Mouse (Mus musculus) midbrain, postnatal 0 days (tissue): Measurements from ENCODE around the gene Abca2. TPM values are rescaled to one million over a fixed set of nuclear protein-coding genes. Genes with fewer than 3 reads are reported as not detected.

ENCODE experiments used
- ATAC-seq: fragments of 200-750 bp; cut with Nextera tagmentation; 2 replicates; pipeline ENCODE4 v1.8.0; 2017; ENCODE audit warnings: moderate number of reproducible peaks, mild to moderate bottlenecking, moderate TSS enrichment, moderate library complexity; ENCODE audit not compliant: low FRiP score
- DNase-seq: peaks from one replicate; pipeline ENCODE4 v3.0.0-alpha.2; 2015; ENCODE audit warnings: low spot score
- H3K27ac ChIP-seq: fragments of 300-500 bp; sonication (generic); 2 replicates; pipeline ENCODE4 v1.5.1; 2014; ENCODE audit warnings: low read depth, mild to moderate bottlenecking, low read length, mixed read lengths
- H3K27me3 ChIP-seq: fragments of 300-500 bp; sonication (generic); 2 replicates; pipeline ENCODE4 v1.6.1; 2014; ENCODE audit warnings: low read length, control low read depth, mixed read lengths; ENCODE audit not compliant: insufficient read depth
- H3K36me3 ChIP-seq: fragments of 300-500 bp; sonication (generic); 2 replicates; pipeline ENCODE4 v1.6.1; 2014; ENCODE audit warnings: low read length, control low read depth, mixed read lengths; ENCODE audit not compliant: insufficient read depth
- H3K4me1 ChIP-seq: fragments of 300-500 bp; sonication (generic); 2 replicates; pipeline ENCODE4 v1.6.1; 2014; ENCODE audit warnings: mild to moderate bottlenecking, control low read depth, antibody characterized with exemption, low read length, mixed read lengths; ENCODE audit not compliant: insufficient read depth
- H3K4me2 ChIP-seq: fragments of 300-500 bp; sonication (generic); 2 replicates; pipeline ENCODE4 v1.6.1; 2014; ENCODE audit warnings: low read depth, mild to moderate bottlenecking, low read length, mixed read lengths; ENCODE audit not compliant: poor library complexity, severe bottlenecking
- H3K4me3 ChIP-seq: fragments of 300-500 bp; sonication (generic); 2 replicates; pipeline ENCODE4 v1.5.1; 2014; ENCODE audit warnings: low read depth, mild to moderate bottlenecking, low read length, moderate library complexity
- H3K9ac ChIP-seq: fragments of 300-500 bp; sonication (generic); replicated peaks from 2 replicates; pipeline ENCODE4 v1.6.1; 2014; ENCODE audit warnings: mild to moderate bottlenecking, low read length, moderate library complexity, mixed read lengths; ENCODE audit not compliant: poor library complexity, severe bottlenecking
- H3K9me3 ChIP-seq: fragments of 300-500 bp; sonication (generic); 2 replicates; pipeline ENCODE4 v1.6.1; 2016; ENCODE audit warnings: low read length, control low read depth
- CTCF ChIP-seq: IDR thresholded peaks from 2 replicates; pipeline ENCODE4 v1.5.1; 2016; ENCODE audit warnings: antibody characterized with exemption, mild to moderate bottlenecking
- WGBS: fragments of 180-500 bp; shearing (Covaris S2); extraction: QIAGEN DNeasy Blood & Tissue Kit; methylation state at CpG from one replicate; pipeline ENCODE4 v1.1.7; 2014; 5-methylcytosine and 5-hydroxymethylcytosine counted together
- polyA plus RNA-seq: library from polyadenylated mRNA; unstranded; fragments of >200 nt; fragmentation: Nextera tagmentation; extraction: Ambion mirVana; gene quantifications from 2 replicates; pipeline ENCODE4 v1.2.1, GENCODE M21; 2015
- total RNA-seq: library from RNA; depleted of rRNA; stranded (reverse); fragments of >200 nt; gene quantifications from 2 replicates; pipeline ENCODE4 v1.2.3, GENCODE M21; 2014; rRNA removed

Gene Abca2
- total RNA-seq: 79.8 and 84.3 TPM in 2 replicates
- 13.5 and 14.5 TPM in 2 replicates for polyA plus RNA-seq

DNA sequence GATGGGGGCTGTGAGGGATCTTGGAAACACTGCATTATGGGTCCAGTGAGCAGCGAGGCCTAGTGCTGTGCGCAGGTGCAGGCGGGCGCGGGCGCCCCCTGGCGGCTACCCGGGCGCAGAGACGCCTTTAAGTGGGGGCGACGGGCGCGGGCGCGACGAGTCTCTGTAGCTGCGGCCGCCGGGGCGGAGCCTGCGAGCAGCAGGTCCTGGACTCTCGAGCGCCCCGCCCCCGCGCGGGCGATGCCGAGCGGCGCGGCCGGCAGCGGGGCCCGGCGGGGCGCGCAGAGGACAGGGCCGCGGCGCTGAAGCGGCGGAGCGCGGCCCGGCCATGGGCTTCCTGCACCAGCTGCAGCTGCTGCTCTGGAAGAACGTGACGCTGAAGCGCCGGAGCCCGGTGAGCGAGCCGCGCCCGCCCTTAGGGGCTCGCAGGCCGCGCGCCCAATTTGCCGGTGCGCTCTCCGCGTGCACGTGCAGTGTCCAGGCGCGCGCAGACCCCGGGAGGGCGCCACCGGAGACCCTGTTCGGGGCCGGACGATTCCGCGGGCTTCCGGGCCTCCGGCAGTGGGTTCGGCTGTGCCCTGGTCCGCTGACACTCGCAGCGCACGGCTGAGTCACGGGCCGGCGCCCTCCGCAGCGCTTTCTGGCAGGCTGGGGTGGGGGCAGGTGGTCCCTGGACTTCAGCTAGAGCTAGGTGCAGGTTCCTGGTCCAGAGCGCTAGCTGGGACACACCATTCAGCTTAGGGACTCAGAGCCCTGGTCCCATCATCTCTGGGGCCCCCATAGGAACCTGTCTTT is at the start of gene Abca2:
Gene Abca2 (plus strand): TSS at position 262 of the 795 bp plus-strand sequence.
- ATAC-seq: peak; percentile 90
- H3K9me3 ChIP-seq: no peaks in the 10 kb centered on the region
- 1% methylated on average over 36 of the region's 89 CpGs for WGBS

DNA sequence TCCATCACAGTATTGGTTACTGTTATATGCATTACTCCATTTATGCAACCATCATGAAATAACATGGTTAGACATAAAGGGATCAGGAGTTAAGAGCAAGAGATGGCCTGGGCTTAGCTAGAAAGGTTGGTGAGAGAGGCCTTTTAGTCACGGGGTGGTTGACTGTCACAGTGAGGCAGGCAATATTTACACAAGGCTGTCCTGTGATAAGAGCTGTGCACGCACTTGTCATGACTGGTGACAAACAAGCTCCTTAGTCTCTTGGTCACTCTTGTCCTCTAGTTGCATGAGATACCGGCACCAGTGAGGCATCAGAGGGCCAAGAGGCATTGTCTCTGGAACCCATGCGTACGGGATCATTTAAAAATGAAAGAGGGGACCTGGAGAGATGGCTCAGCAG is 44.0 kb upstream of the Abca2 start:
- ATAC-seq: no peak
- Histone ChIP-seq H3K9ac (no peak overlapping the region), H3K27ac (no peak overlapping the region), H3K9me3 (no peaks in the 10 kb centered on the region), H3K4me2 (no peak overlapping the region), H3K4me3 (no peak overlapping the region), H3K4me1 (no peaks in the 10 kb centered on the region), H3K27me3 (no peaks in the 10 kb centered on the region), H3K36me3 (no peaks in the 10 kb centered on the region)
- no peak for TF ChIP-seq CTCF
- no peak for DNase-seq
- WGBS: 78% methylated on average over 5 of the region's 5 CpGs

More for the DNA sequence above, at the start of gene Abca2:
- peaks cover 16% of the 10 kb centered on the region for H3K4me1 ChIP-seq
- H3K36me3 ChIP-seq: peaks cover 11% of the 10 kb centered on the region
- peak; percentile 96 for DNase-seq
- TF ChIP-seq CTCF: peak; percentile 92
- peak within 1 kb of the TSS; percentile 86 for H3K27ac ChIP-seq
- H3K9ac ChIP-seq: peak within 1 kb of the TSS; percentile 93
- H3K4me2 ChIP-seq: peak within 1 kb of the TSS; percentile 69
- peak within 1 kb of the TSS; percentile 86 for H3K4me3 ChIP-seq
- H3K27me3 ChIP-seq: no peaks in the 10 kb centered on the region

DNA sequence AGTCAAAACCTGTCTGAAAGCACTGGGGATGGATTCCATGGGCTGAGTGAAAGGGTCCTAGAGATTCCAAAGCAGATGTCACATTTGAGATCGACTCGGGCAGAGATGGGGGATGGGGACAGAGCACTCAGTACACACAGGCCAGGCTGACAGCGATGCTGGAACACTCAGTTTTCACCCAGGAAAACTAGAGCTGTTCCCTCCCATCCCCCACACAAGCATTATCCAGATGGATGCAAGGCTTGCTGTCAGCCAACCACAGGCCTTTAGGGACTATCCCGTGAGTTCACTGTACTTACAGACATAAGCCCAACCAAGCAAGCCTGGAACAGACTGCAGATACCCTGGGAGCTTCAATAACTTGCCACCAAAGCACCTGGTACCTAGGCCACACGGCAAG is 37.2 kb upstream of the Abca2 start:
- H3K4me3 ChIP-seq: no peak overlapping the region
- H3K36me3 ChIP-seq: no peaks in the 10 kb centered on the region
- peaks cover 12% of the 10 kb centered on the region for H3K27me3 ChIP-seq
- H3K9ac ChIP-seq: no peak overlapping the region
- ATAC-seq (no peak), DNase-seq (no peak)
- 0 out of 2 replicates have a peak, but pooled peaks cover 3% of the 10 kb centered on the region for H3K4me1 ChIP-seq
- 76% methylated on average over 5 of the region's 5 CpGs for WGBS
- no peaks in the 10 kb centered on the region for H3K9me3 ChIP-seq
- TF ChIP-seq CTCF: no peak
- H3K27ac ChIP-seq: no peak overlapping the region
- no peak overlapping the region for H3K4me2 ChIP-seq

DNA sequence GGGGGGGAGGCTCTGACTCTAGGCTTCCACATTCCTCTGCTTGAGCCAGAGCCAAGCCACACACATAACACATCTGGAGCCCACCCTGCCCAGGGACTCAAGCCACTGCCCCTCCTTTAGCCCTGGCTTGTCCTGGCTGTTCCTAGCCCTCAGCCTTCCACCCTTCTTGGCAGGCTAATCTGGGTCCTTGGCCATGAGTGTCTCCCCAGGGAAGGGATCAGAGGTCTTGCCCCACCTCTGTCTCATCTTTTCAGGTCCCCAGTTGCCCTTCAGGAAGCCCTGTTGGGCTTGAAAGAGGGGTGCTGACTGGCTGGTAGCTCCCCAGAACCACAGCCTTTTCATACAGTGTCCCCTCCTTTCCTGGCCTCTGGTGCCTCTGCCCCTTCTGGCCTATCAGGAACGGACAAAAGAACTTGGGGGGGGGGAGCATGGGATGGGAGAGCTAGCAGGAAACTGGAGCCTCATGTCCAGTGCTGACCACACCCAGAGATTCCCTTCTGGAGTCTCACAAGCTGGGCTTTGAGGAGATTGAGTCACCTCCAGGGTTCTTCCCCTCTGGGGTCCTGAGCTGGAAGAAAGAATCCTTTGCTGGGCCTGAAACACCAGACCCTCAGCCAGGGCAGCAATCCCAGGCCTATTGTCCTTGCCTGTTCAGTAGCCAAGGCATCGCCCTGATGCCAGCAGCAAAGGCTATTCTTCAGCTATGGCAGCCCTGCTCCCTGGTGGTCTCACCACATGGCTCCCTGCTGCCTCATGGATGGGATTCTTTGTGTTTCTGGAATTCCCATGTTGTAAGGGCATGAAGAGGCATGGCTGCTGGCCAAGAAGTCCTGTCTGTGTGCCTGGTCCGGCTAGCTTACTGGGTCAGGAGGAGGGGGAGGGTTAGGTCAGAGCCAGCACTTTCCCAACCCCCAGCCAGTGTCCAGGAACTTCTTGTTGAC is 34.0 kb upstream of the Abca2 start:
- DNase-seq: peak; percentile 86
- H3K4me1 ChIP-seq: 0 out of 2 replicates have a peak, but pooled peaks cover 8% of the 10 kb centered on the region
- 15% methylated on average over 3 of the region's 3 CpGs for WGBS
- no peak overlapping the region for H3K4me2 ChIP-seq
- peaks cover 40% of the 10 kb centered on the region for H3K27me3 ChIP-seq
- H3K27ac ChIP-seq: peak overlapping the region; percentile 38; the same call in 1 of the 2 replicates
- no peak overlapping the region for H3K4me3 ChIP-seq
- H3K9me3 ChIP-seq: no peaks in the 10 kb centered on the region
- no peak overlapping the region for H3K9ac ChIP-seq
- TF ChIP-seq CTCF: no peak
- no peaks in the 10 kb centered on the region for H3K36me3 ChIP-seq
- ATAC-seq: peak; percentile 74

DNA sequence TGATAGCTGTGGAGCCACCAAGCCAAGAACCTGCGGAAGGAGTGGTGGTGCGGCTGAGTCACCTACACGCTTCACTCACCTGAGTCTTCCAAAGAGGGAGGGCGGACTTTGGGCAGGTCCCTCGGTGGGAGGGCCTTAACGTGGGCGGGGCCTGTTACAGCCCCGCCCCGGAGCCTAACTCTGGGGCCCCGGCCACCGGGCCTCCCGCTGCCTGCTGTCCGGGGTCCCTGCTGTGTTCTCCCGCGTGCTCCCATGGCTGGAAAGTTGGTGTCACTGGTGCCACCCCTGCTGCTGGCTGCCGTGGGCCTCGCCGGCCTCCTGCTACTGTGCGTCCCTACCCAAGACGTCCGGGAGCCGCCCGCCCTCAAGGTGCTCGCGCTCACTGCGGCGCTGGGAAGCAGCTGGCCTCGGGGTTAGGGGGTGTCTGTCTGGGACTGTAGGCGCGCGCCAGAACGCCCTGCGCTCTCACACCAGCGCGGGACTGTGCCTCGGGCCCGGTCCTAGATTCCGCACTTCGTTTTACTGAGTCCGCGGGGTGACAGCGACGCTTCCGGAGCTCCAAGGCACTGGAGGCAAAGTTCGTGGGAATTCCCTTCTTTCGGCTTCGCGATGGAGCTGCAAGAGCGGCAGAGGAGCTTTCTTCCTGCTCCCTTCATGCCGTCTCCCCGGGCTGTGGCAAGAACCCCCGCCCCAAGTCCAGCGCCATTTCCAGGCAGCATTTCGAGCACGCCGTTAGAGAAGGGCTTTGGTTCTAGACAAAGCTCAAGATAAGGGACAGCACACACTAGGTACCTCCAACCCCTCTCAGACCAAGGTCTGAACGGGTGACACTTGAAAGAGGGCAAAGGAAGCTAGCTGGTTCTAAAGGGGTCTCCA is 32.5 kb upstream of the Abca2 start, which contains the start of gene Entpd2:
Gene Entpd2 (plus strand): TSS at position 154 of the 876 bp plus-strand sequence.
- Histone ChIP-seq H3K4me3 (peak within 1 kb of the TSS; percentile 34), H3K27me3 (peaks cover 40% of the 10 kb centered on the region), H3K9ac (no peak within 1 kb of the TSS; the same call in 1 of the 2 replicates), H3K4me2 (peak within 1 kb of the TSS; percentile 62), H3K36me3 (no peaks in the 10 kb centered on the region), H3K27ac (0 out of 2 replicates have a peak within 1 kb of the TSS, but pooled peaks have one; percentile 19), H3K9me3 (no peaks in the 10 kb centered on the region), H3K4me1 (peaks cover 13% of the 10 kb centered on the region; the same call in 1 of the 2 replicates)
- 2% methylated on average over 57 of the region's 57 CpGs for WGBS
- DNase-seq: peak; percentile 69
- peak; percentile 44 for TF ChIP-seq CTCF
- no peak for ATAC-seq
